Mouse (Mus musculus): ENCODE data around the gene Dnmt3b.
"Not testable (repeated sequence)": the region's sequence is repeated elsewhere in the genome, so short reads cannot be mapped to it uniquely, and the experiment has no call there.

Dnmt3b gene

GRCm38 (mm10) chr2:153710701-153711330 lies 61.6 kb downstream of the Dnmt3b start:
- peak; percentile 34 for DNase-seq (ENCODE audit: low read depth, low spot score)

DNA sequence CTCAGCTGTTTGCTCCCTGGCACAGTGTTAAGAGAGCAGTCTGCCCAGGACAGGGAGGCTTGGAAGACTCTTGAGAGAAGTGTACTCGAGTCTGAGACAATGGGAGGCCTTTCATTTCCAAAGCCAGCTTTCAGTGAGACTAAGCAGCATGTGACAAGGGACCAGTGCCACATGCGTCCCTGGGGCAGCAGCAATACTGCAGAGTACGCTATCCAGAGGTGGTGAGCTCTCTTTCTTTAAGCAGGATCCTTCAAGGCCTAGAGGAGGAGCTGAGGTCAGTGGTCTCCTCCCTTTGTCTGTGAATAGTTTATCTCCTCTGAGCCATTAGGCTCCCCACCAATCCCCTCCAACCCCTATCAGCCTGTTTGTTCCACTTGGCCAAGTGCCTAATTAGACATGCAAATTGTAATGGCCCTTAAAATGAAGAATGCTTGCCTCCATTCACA lies 63.4 kb downstream of the Dnmt3b start:
- no peak for DNase-seq (ENCODE audit: low read depth, low spot score)

- DNase-seq (ENCODE audit: low read depth, low spot score) = no peak
Measured at GRCm38 (mm10) chr2:153713227-153713626, 64.0 kb downstream of the Dnmt3b start.

DNA sequence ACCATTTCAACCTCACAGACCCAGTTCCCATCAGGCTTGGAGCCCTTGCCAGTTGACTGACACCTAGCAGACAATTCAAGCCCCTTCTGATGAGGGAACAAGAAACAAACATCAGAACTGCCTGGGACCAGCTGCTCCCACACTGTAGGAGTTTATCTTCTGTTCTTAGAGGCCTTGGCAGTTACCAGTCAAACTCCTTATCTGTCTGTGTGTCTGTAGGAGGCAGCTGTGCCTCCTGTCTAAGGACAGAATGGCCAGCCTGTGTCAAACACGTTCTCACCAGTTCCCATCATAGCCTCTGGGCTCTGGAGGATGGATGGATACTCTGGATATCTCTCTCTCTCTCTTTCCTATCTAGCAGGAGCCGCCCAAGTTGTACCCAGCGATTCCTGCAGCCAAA lies 68.6 kb downstream of the Dnmt3b start:
- not testable (repeated sequence) for DNase-seq (ENCODE audit: low read depth, low spot score)

GRCm38 (mm10) chr2:153723098-153723497 lies 73.8 kb downstream of the Dnmt3b start:
- DNase-seq (ENCODE audit: low read depth, low spot score) = no peak

- no peak for DNase-seq (ENCODE audit: low read depth, low spot score)
Measured at GRCm38 (mm10) chr2:153724424-153724823, 75.2 kb downstream of the Dnmt3b start.

DNA sequence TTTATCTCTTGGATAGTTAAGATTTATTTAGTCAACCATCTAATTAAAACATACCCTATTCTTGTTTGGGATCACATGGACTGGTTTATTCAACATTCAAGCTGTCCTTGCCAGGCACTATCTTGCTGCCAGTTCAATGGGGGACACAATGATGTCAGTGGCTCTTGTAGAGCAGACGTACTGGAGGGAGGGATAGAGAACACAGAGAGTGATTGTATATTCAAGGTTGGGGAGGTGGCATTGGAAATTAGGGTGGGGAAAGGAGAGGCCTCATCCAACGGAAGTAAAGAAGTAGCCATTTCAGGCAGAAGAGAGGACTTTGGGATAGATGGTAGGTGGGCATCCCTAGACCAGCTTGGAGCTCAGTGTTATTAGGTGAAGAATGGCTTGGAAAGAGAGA lies 75.6 kb downstream of the Dnmt3b start:
- no peak for DNase-seq (ENCODE audit: low read depth, low spot score)

DNA sequence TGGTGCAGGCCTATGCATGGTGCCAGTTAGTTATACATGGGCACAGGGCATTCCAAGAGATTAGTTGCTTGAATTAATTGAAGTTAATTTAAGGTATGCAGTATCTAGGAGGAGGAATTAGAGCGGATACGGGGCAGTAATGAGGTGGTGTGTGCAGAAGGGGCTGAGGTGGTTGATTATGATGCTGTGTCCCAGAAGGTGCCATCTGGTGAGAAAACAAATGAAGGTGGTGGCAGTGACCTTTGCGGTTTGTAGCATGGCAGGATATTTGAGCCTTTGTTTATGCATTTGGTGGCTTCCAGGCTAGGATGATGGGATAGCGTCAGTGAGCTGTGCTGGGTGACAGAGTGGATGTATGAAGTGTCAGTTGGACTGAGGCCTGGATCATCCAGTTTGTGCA lies 76.0 kb downstream of the Dnmt3b start:
- DNase-seq (ENCODE audit: low read depth, low spot score) = no peak

DNA sequence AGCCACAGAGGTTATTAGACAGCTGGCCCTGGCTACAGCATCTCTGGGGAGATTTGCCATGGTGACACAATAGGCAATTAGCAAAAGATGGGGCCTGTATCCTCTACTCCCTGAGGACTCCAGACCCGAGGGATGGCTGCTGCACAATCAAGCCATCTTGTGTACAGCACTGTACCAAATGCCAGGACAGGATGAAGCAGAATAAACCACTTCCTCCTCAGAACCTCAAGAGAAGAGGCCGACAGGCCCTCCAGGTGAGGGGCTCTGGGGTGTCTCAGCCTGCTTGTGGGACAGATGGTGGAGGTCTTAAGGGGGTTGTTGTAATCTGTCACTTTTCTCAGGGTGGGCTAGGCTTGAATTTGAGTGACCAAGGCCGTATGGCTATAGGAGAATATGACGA lies 84.8 kb downstream of the Dnmt3b start:
- no peak for DNase-seq (ENCODE audit: low read depth, low spot score)

All from forelimb bud, embryonic 11.5 days (tissue).